Mouse (Mus musculus) splenic B cell, adult 2 months (primary cell): ENCODE results near the gene Psmd11.

Experiments used
- DNase-seq: peaks from one replicate; pipeline ENCODE4 v3.0.0-alpha.2; 2011; ENCODE audit warnings: low read depth, low spot score
- H3K27me3 ChIP-seq: 2 replicates; pipeline ENCODE4 v1.6.1; 2012; ENCODE audit warnings: mild to moderate bottlenecking, low read length, moderate library complexity, mixed read lengths; ENCODE audit not compliant: control insufficient read depth, poor library complexity, insufficient read depth, severe bottlenecking
- H3K36me3 ChIP-seq: 2 replicates; pipeline ENCODE4 v1.6.1; 2012; ENCODE audit warnings: mild to moderate bottlenecking, low read length, moderate library complexity, mixed read lengths; ENCODE audit not compliant: control insufficient read depth, poor library complexity, insufficient read depth, severe bottlenecking

The Psmd11 gene

DNA sequence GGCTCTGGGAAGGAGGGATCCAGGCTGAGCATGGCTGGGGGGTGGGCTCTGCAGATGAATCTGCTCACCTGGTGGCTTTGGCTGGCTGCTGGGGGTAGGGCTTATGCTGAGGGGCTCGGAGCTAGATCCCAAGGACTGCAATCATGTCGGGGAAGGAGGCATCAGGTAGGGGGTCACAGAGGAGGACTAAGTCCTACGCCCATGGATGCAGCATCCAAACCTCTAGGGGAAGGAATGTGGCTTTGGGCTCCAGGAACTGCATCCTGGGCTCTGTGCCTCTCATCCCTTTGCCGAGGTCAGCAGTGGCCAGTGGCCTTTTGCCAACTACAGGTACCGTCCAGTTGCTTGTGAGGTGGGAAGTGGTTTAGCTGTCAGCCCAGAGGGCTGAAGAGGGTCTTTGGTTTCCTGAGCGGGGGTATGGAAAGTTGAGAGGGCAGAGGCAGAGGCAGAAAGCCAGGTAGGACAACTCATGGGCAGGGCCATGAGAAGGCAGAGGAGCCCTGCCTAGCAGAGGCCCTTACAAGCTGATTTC is 55.2 kb downstream of the Psmd11 start:
- DNase-seq = no peak
- no peaks in the 10 kb centered on the region for H3K36me3 ChIP-seq
- no peaks in the 10 kb centered on the region for H3K27me3 ChIP-seq

DNA sequence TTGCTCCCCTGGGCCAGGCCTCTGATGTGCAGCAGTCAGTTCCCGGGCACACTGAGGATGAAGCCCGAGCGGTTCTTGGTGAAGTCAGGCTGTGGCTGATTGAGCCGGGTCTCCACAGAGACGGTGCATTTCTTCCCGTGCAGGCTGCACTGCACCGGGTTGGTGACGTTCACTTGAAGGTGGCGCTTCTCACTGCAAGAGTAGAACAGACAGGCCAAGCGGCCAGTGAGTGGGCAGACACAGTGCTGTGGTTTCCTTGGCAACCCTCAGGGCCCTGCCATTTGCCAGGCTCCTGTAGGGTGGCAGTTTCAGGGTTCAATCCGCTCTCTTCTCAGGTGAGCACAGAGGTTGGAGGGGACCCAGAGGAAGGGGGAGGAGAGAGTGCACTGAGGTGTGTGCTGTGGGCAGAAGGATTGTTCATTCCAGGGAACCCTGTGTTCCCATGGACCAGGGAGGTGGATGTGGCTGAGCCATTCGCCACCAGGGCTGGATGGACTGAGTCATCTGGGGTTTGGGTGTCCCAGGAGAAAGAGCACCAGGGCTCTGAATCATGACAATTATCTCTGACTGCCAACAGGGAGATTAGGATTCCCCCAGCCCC is 55.9 kb downstream of the Psmd11 start:
- no peak for DNase-seq
- Histone ChIP-seq H3K27me3 (no peaks in the 10 kb centered on the region), H3K36me3 (no peaks in the 10 kb centered on the region)

DNA sequence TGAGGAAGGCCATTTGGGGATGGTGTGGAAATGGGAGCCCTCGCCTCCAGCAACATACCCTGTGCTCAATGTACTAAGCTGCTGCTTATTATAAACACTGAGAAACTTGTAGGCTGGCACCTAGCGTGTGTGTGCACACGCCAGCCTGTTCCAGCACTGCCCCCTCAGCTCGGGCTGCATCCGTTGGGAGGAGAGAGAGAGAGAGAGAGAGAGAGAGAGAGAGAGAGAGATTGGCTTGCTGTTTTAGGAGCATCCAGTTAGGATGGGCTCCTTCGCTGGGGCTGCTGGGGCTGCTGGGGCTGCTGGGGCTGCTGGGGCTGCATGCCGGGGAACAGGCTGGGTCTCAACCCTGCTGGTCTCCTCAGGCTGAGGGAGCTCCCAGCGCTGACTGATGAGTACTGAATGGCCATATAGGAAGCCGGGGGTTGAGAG is 56.7 kb downstream of the Psmd11 start:
- no peaks in the 10 kb centered on the region for H3K36me3 ChIP-seq
- H3K27me3 ChIP-seq = no peaks in the 10 kb centered on the region
- no peak for DNase-seq

- Histone ChIP-seq H3K27me3 (no peaks in the 10 kb centered on the region), H3K36me3 (no peaks in the 10 kb centered on the region)
- DNase-seq = no peak
Observed at GRCm38 (mm10) chr11:80485622-80486206, 57.3 kb downstream of the Psmd11 start.

GRCm38 (mm10) chr11:80487904-80488587 is 59.6 kb downstream of the Psmd11 start:
- Histone ChIP-seq H3K27me3 (no peaks in the 10 kb centered on the region), H3K36me3 (no peaks in the 10 kb centered on the region)
- DNase-seq = no peak

DNA sequence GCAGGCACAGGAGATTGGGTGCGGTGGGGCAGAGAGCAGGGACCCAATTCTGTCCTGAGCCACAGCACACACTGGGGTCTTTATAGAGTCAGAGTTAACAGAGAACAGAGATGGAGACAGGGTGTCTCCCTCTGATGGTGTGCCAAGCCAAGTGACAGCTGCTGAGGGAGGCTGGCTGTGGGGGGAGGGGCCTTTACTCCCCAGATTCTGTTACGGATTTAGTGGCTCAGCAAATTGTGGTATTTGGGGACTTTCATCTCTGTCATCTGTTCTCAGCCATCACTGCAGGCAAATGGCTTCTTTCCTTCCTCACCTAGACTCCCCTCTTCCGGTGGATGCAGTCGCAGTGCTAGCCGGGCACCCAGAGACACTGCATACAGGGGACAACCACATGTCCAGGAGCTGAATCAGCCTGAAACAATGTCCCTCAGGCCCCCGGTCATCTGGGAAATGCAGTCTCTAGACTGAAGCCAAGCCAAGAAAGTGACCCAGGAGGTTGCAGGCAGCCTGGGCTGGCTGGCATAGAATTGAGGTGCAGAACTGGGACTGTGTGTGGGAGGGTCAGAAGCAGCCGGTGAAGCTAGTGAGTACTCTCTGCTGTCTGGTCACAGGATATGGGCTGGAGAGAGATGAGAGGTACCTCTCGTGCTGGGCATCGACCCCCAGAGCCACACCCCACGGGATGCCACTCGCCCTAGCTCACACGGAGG is 60.9 kb downstream of the Psmd11 start:
- Histone ChIP-seq H3K36me3 (no peaks in the 10 kb centered on the region), H3K27me3 (no peaks in the 10 kb centered on the region)
- DNase-seq = peak; percentile 33

- DNase-seq = peak; percentile 47
Observed at GRCm38 (mm10) chr11:80489882-80490196, 61.4 kb downstream of the Psmd11 start.

GRCm38 (mm10) chr11:80490831-80491230 is 62.4 kb downstream of the Psmd11 start:
- no peaks in the 10 kb centered on the region for H3K36me3 ChIP-seq
- no peak for DNase-seq
- H3K27me3 ChIP-seq = no peaks in the 10 kb centered on the region

More at GRCm38 (mm10) chr11:80489882-80490196, 61.4 kb downstream of the Psmd11 start:
- H3K27me3 ChIP-seq = no peaks in the 10 kb centered on the region
- H3K36me3 ChIP-seq = no peaks in the 10 kb centered on the region

GRCm38 (mm10) chr11:80493186-80493585 is 64.8 kb downstream of the Psmd11 start:
- no peak for DNase-seq
- no peaks in the 10 kb centered on the region for H3K27me3 ChIP-seq
- no peaks in the 10 kb centered on the region for H3K36me3 ChIP-seq

DNA sequence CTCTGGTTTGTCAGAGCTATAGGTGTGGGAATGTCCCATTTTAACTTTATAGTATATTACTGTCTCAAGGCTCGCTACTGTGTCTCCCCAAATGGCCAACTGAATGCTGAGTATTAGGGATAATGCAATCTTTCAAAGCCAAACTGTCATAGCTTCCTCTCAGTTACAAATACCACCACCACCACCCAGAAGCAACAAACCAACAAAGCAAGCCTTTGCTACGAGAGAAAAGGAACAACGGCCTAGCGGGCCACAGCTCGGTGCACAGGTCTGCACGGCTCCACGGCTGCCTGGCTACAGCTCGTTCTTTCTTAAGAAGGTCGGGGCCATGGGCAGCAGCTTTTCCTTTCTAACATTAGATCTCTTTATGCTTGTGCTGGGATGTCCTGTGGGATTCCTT is 66.4 kb downstream of the Psmd11 start:
- H3K27me3 ChIP-seq = no peaks in the 10 kb centered on the region
- peak; percentile 35 for DNase-seq
- H3K36me3 ChIP-seq = no peaks in the 10 kb centered on the region

- no peaks in the 10 kb centered on the region for H3K27me3 ChIP-seq
- DNase-seq = no peak
- no peaks in the 10 kb centered on the region for H3K36me3 ChIP-seq
Observed at GRCm38 (mm10) chr11:80495972-80496371, 67.6 kb downstream of the Psmd11 start.

DNA sequence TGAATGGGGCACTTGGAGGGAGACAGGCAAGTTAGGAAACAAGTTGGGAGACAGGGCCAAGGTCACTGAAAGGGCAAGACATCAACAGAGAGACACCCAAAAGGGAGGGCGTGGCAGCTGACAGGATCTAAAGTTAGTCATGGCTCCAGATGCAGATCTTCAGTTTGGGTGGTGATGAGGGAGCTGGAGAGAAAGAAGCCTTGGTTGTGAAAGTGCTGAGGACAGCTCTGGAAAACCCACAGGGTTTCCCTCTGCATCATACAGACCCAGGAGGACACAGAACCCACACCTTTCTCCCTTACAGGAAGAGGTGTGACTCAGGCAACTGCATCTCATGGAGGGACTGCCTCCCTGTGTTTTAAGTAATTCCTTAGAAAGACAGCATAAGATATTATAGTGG is 68.2 kb downstream of the Psmd11 start:
- DNase-seq = no peak
- Histone ChIP-seq H3K36me3 (no peaks in the 10 kb centered on the region), H3K27me3 (no peaks in the 10 kb centered on the region)

- Histone ChIP-seq H3K27me3 (no peaks in the 10 kb centered on the region), H3K36me3 (no peaks in the 10 kb centered on the region)
- DNase-seq = no peak
Observed at GRCm38 (mm10) chr11:80497225-80497919, 69.0 kb downstream of the Psmd11 start.

GRCm38 (mm10) chr11:80498328-80499070 is 70.1 kb downstream of the Psmd11 start:
- Histone ChIP-seq H3K27me3 (no peaks in the 10 kb centered on the region), H3K36me3 (no peaks in the 10 kb centered on the region)
- no peak for DNase-seq
